Mouse (Mus musculus) forebrain, embryonic 15.5 days (tissue): Measurements from ENCODE around the gene Pnmt. TPM values are rescaled to one million over a fixed set of nuclear protein-coding genes. Genes with fewer than 3 reads are reported as not detected.

Experiments used
- ATAC-seq: fragments of 200-750 bp; cut with Nextera tagmentation; replicated peaks from 2 replicates; pipeline ENCODE4 v1.8.0; 2017; ENCODE audit warnings: mild to moderate bottlenecking, moderate TSS enrichment, moderate library complexity
- H3K27ac ChIP-seq: fragments of 300-500 bp; sonication (generic); replicated peaks from 2 replicates; pipeline ENCODE4 v1.5.1; 2015; ENCODE audit warnings: mild to moderate bottlenecking, inconsistent platforms
- H3K27me3 ChIP-seq: fragments of 300-500 bp; sonication (generic); 2 replicates; pipeline ENCODE4 v1.6.1; 2015; ENCODE audit warnings: inconsistent platforms
- H3K36me3 ChIP-seq: fragments of 300-500 bp; sonication (generic); 2 replicates; pipeline ENCODE4 v1.6.1; 2015; ENCODE audit warnings: mild to moderate bottlenecking, inconsistent platforms
- H3K4me1 ChIP-seq: fragments of 300-500 bp; sonication (generic); 2 replicates; pipeline ENCODE4 v1.6.1; 2015; ENCODE audit warnings: inconsistent platforms
- H3K4me2 ChIP-seq: fragments of 300-500 bp; sonication (generic); replicated peaks from 2 replicates; pipeline ENCODE4 v1.6.1; 2015; ENCODE audit warnings: mild to moderate bottlenecking, inconsistent platforms
- H3K4me3 ChIP-seq: fragments of 300-500 bp; sonication (generic); 2 replicates; pipeline ENCODE4 v1.5.1; 2015; ENCODE audit warnings: mild to moderate bottlenecking, inconsistent platforms
- H3K9ac ChIP-seq: fragments of 300-500 bp; sonication (generic); replicated peaks from 2 replicates; pipeline ENCODE4 v1.6.1; 2015; ENCODE audit warnings: mild to moderate bottlenecking, inconsistent platforms
- H3K9me3 ChIP-seq: fragments of 300-500 bp; sonication (generic); 2 replicates; pipeline ENCODE4 v1.6.1; 2016; ENCODE audit warnings: inconsistent platforms
- WGBS: fragments of 180-500 bp; shearing (Covaris S2); methylation state at CpG from one replicate; pipeline ENCODE4 v1.1.7; 2015; ENCODE audit warnings: mixed read lengths; 5-methylcytosine and 5-hydroxymethylcytosine counted together
- polyA plus RNA-seq: library from polyadenylated mRNA; unstranded; fragments of >200 nt; fragmentation: Nextera tagmentation; extraction: Ambion mirVana; gene quantifications from 2 replicates; pipeline ENCODE4 v1.2.1, GENCODE M21; 2015

Pnmt gene
- polyA plus RNA-seq, 1 experiment from 2014 or later: 0.70 TPM

GRCm38 (mm10) chr11:98348083-98348961, 37.9 kb upstream of the Pnmt start, which contains the start of gene Ppp1r1b:
Gene Ppp1r1b, plus strand, starts transcription at chr11:98348404.
- H3K27ac ChIP-seq: no peak within 1 kb of the TSS
- WGBS: under 1% methylated on average over 54 of the region's 55 CpGs

GRCm38 (mm10) chr11:98349308-98349707, 36.9 kb upstream of the Pnmt start:
- Histone ChIP-seq H3K27me3 (peaks cover 59% of the 10 kb centered on the region), H3K9me3 (no peaks in the 10 kb centered on the region), H3K4me3 (peak overlapping the region; percentile 54), H3K9ac (peak overlapping the region; percentile 58), H3K4me1 (peaks cover 30% of the 10 kb centered on the region), H3K36me3 (no peaks in the 10 kb centered on the region), H3K4me2 (peak overlapping the region; percentile 91), H3K27ac (no peak overlapping the region)
- ATAC-seq: no peak
- WGBS: 8% methylated on average over 9 of the region's 9 CpGs

More at GRCm38 (mm10) chr11:98348083-98348961, 37.9 kb upstream of the Pnmt start, which contains the start of gene Ppp1r1b:
- Histone ChIP-seq H3K4me3 (peak within 1 kb of the TSS; percentile 54), H3K4me2 (peak within 1 kb of the TSS; percentile 91), H3K36me3 (no peaks in the 10 kb centered on the region), H3K27me3 (peaks cover 59% of the 10 kb centered on the region), H3K9ac (peak within 1 kb of the TSS; percentile 58), H3K9me3 (no peaks in the 10 kb centered on the region), H3K4me1 (peaks cover 30% of the 10 kb centered on the region)
- peak; percentile 78 for ATAC-seq

- H3K4me2 ChIP-seq: no peak overlapping the region
- no peaks in the 10 kb centered on the region for H3K9me3 ChIP-seq
- H3K9ac ChIP-seq: no peak overlapping the region
- no peak overlapping the region for H3K4me3 ChIP-seq
- no peaks in the 10 kb centered on the region for H3K36me3 ChIP-seq
- H3K4me1 ChIP-seq: peaks cover 19% of the 10 kb centered on the region
- no peak for ATAC-seq
- H3K27me3 ChIP-seq: peaks cover 43% of the 10 kb centered on the region
- 80% methylated on average over 18 of the region's 18 CpGs for WGBS
- H3K27ac ChIP-seq: no peak overlapping the region
Observed at GRCm38 (mm10) chr11:98352272-98352990, 33.8 kb upstream of the Pnmt start.

GRCm38 (mm10) chr11:98353651-98354211, 32.5 kb upstream of the Pnmt start:
- WGBS: 40% methylated on average over 8 of the region's 8 CpGs
- peaks cover 12% of the 10 kb centered on the region for H3K4me1 ChIP-seq
- no peak overlapping the region for H3K9ac ChIP-seq
- ATAC-seq: no peak
- no peak overlapping the region for H3K27ac ChIP-seq
- no peak overlapping the region for H3K4me3 ChIP-seq
- no peaks in the 10 kb centered on the region for H3K36me3 ChIP-seq
- no peak overlapping the region for H3K4me2 ChIP-seq
- H3K9me3 ChIP-seq: no peaks in the 10 kb centered on the region
- H3K27me3 ChIP-seq: peaks cover 34% of the 10 kb centered on the region

- no peaks in the 10 kb centered on the region for H3K36me3 ChIP-seq
- peaks cover 14% of the 10 kb centered on the region for H3K4me1 ChIP-seq
- no peak for ATAC-seq
- H3K4me2 ChIP-seq: no peak overlapping the region
- WGBS: 64% methylated on average over 14 of the region's 14 CpGs
- H3K27ac ChIP-seq: no peak overlapping the region
- no peak overlapping the region for H3K4me3 ChIP-seq
- peaks cover 27% of the 10 kb centered on the region for H3K27me3 ChIP-seq
- H3K9me3 ChIP-seq: no peaks in the 10 kb centered on the region
- no peak overlapping the region for H3K9ac ChIP-seq
Observed at GRCm38 (mm10) chr11:98354445-98354844, 31.8 kb upstream of the Pnmt start.

GRCm38 (mm10) chr11:98355732-98356299, 30.4 kb upstream of the Pnmt start:
- Histone ChIP-seq H3K9me3 (no peaks in the 10 kb centered on the region), H3K27ac (no peak overlapping the region), H3K4me1 (peaks cover 28% of the 10 kb centered on the region), H3K4me3 (no peak overlapping the region), H3K27me3 (peaks cover 13% of the 10 kb centered on the region), H3K9ac (no peak overlapping the region), H3K4me2 (no peak overlapping the region), H3K36me3 (no peaks in the 10 kb centered on the region)
- ATAC-seq: no peak
- 8% methylated on average over 6 of the region's 6 CpGs for WGBS

- H3K36me3 ChIP-seq: no peaks in the 10 kb centered on the region
- H3K4me1 ChIP-seq: peaks cover 31% of the 10 kb centered on the region
- H3K9me3 ChIP-seq: no peaks in the 10 kb centered on the region
- peaks cover 6% of the 10 kb centered on the region; the same call in 1 of the 2 replicates for H3K27me3 ChIP-seq
- H3K4me2 ChIP-seq: no peak overlapping the region
- H3K4me3 ChIP-seq: no peak overlapping the region
- WGBS: 80% methylated on average over 7 of the region's 7 CpGs
- ATAC-seq: no peak
- 0 out of 2 replicates have a peak overlapping the region, but pooled peaks have one; percentile 89 for H3K27ac ChIP-seq
- no peak overlapping the region for H3K9ac ChIP-seq
Observed at GRCm38 (mm10) chr11:98356625-98357394, 29.4 kb upstream of the Pnmt start.

- Histone ChIP-seq H3K4me3 (peak overlapping the region; percentile 78), H3K36me3 (no peaks in the 10 kb centered on the region), H3K27ac (peak overlapping the region; percentile 89), H3K27me3 (peaks cover 3% of the 10 kb centered on the region; the same call in 1 of the 2 replicates), H3K9ac (peak overlapping the region; percentile 47), H3K9me3 (no peaks in the 10 kb centered on the region), H3K4me1 (peaks cover 31% of the 10 kb centered on the region), H3K4me2 (peak overlapping the region; percentile 68)
- ATAC-seq: peak; percentile 7
- WGBS: 12% methylated on average over 13 of the region's 13 CpGs
Observed at GRCm38 (mm10) chr11:98357396-98358160, 28.7 kb upstream of the Pnmt start.

- under 1% methylated on average over 60 of the region's 60 CpGs for WGBS
- H3K27me3 ChIP-seq: no peaks in the 10 kb centered on the region
Observed at GRCm38 (mm10) chr11:98358161-98359083, 27.8 kb upstream of the Pnmt start, which contains the start of gene Stard3. Gene Stard3, plus strand, starts transcription at chr11:98358368.

More at GRCm38 (mm10) chr11:98358161-98359083, 27.8 kb upstream of the Pnmt start, which contains the start of gene Stard3:
- H3K36me3 ChIP-seq: no peaks in the 10 kb centered on the region
- peak within 1 kb of the TSS; percentile 89 for H3K27ac ChIP-seq
- H3K4me2 ChIP-seq: peak within 1 kb of the TSS; percentile 68
- peak within 1 kb of the TSS; percentile 70 for H3K9ac ChIP-seq
- H3K4me3 ChIP-seq: peak within 1 kb of the TSS; percentile 78
- peaks cover 31% of the 10 kb centered on the region for H3K4me1 ChIP-seq
- peak; percentile 90 for ATAC-seq
- no peaks in the 10 kb centered on the region for H3K9me3 ChIP-seq
